Mouse (Mus musculus) erythroblast, embryonic 14.5 days (primary cell): ENCODE results near the gene Gdf5.

ENCODE experiments used
- GATA1 ChIP-seq: IDR thresholded peaks from 2 replicates; pipeline ENCODE4 v1.6.1; 2012; ENCODE audit warnings: low read length, inconsistent platforms, mixed read lengths
- TAL1 ChIP-seq: IDR thresholded peaks from 3 replicates; pipeline ENCODE4 v1.6.1; 2012; ENCODE audit warnings: low read length, inconsistent platforms, mixed read lengths

GRCm38 (mm10) chr2:155941697-155942442, 3.3 kb downstream of the Gdf5 start:
- TF ChIP-seq TAL1 (no peak), GATA1 (no peak)
